Mouse (Mus musculus) stomach, postnatal 0 days (tissue): ENCODE results near the gene Gm11060.

Experiments
- CTCF ChIP-seq: IDR thresholded peaks from 2 replicates; pipeline ENCODE4 v1.5.1; 2016; ENCODE audit warnings: antibody characterized with exemption, low read depth, mild to moderate bottlenecking, moderate library complexity
- EP300 ChIP-seq: optimal IDR thresholded peaks from 2 replicates; pipeline ENCODE3; 2016; ENCODE audit warnings: antibody characterized with exemption

DNA sequence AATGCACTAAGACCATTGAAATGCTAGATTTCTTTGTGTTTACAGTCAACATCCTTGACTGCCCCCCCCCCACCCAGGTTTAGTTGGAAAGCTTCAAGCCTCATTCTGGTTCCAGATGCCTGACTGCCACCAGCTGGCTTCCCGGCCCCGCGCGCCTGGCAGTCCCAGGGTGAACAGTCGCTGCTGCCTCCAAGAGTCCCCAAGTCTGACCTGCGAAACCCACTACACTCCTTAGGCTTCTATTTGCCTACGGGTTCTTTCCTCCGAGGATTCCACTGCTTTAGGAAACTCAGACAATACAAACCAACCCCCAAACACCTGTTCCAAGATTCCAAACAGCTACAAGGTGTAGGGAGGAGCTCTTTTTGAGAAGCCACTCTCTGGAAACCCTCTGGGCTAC, 33.4 kb downstream of the Gm11060 start:
- no peak for TF ChIP-seq CTCF
- TF ChIP-seq EP300: no peak
